Mouse (Mus musculus) spleen, adult 2 months (tissue): Measurements from ENCODE around the gene Amotl1.

Source experiments
- CTCF ChIP-seq: fragments of 200-500 bp; IDR thresholded peaks from 2 replicates; pipeline ENCODE4 v1.5.1; 2011; ENCODE audit warnings: mild to moderate bottlenecking, inconsistent platforms; ENCODE audit not compliant: insufficient read depth, insufficient read length, insufficient replicate concordance; ENCODE audit errors: extremely low read depth
- POLR2A ChIP-seq: fragments of 200-500 bp; IDR thresholded peaks from 2 replicates; pipeline ENCODE4 v1.6.1; 2011; ENCODE audit warnings: low read depth, low read length, inconsistent platforms

GRCm38 (mm10) chr9:14622848-14623247 is 22.0 kb downstream of the Amotl1 start:
- TF ChIP-seq CTCF (no peak), POLR2A (no peak)
